Mouse (Mus musculus) testis, adult 2 months (tissue): ENCODE results near the gene Rbm38. TPM values are rescaled to one million over a fixed set of nuclear protein-coding genes. Genes with fewer than 3 reads are reported as not detected.

ENCODE experiments used
- H3K27ac ChIP-seq: fragments of 200-500 bp; 2 replicates; pipeline ENCODE4 v1.5.1; 2012; ENCODE audit warnings: low read depth, low read length; ENCODE audit not compliant: control insufficient read depth, insufficient read depth
- H3K27me3 ChIP-seq: fragments of 200-500 bp; 2 replicates; pipeline ENCODE4 v1.6.1; 2012; ENCODE audit warnings: mild to moderate bottlenecking, low read length, moderate library complexity; ENCODE audit not compliant: control insufficient read depth, insufficient read depth
- H3K36me3 ChIP-seq: fragments of 200-500 bp; 2 replicates; pipeline ENCODE4 v1.6.1; 2012; ENCODE audit warnings: mild to moderate bottlenecking, low read length; ENCODE audit not compliant: control insufficient read depth, insufficient read depth
- H3K4me1 ChIP-seq: fragments of 200-500 bp; 2 replicates; pipeline ENCODE4 v1.6.1; 2012; ENCODE audit warnings: low read length; ENCODE audit not compliant: control insufficient read depth, insufficient read depth
- H3K4me3 ChIP-seq: fragments of 200-500 bp; 2 replicates; pipeline ENCODE4 v1.5.1; 2012; ENCODE audit warnings: low read depth, mild to moderate bottlenecking, low read length, moderate library complexity, mixed read lengths; ENCODE audit not compliant: control insufficient read depth
- CTCF ChIP-seq: fragments of 200-500 bp; IDR thresholded peaks from 2 replicates; pipeline ENCODE4 v1.5.1; 2012; ENCODE audit warnings: low read depth, mild to moderate bottlenecking, inconsistent platforms, low read length, moderate library complexity; ENCODE audit not compliant: control insufficient read depth, insufficient read depth, insufficient replicate concordance
- POLR2A ChIP-seq: fragments of 200-500 bp; IDR thresholded peaks from 2 replicates; pipeline ENCODE4 v1.6.1; 2012; ENCODE audit warnings: low read depth, mild to moderate bottlenecking, inconsistent platforms, low read length, moderate library complexity; ENCODE audit not compliant: control insufficient read depth
- polyA plus RNA-seq: library from polyadenylated mRNA; depleted of rRNA; stranded (reverse); fragments of >200 nt; gene quantifications from 2 replicates; pipeline ENCODE4 v1.2.3, GENCODE M21; 2012

The Rbm38 gene
- polyA plus RNA-seq, 1 experiment, result 33.7 TPM

GRCm38 (mm10) chr2:173053846-173054245, 33.5 kb downstream of the Rbm38 start:
- H3K4me3 ChIP-seq, result no peak overlapping the region
- TF ChIP-seq POLR2A (no peak), CTCF (no peak)
- peaks cover 8% of the 10 kb centered on the region; the same call in 1 of the 2 replicates for H3K4me1 ChIP-seq
- H3K27me3 ChIP-seq, result no peaks in the 10 kb centered on the region
- H3K27ac ChIP-seq, result no peak overlapping the region
- no peaks in the 10 kb centered on the region for H3K36me3 ChIP-seq

GRCm38 (mm10) chr2:173056303-173056881, 36.1 kb downstream of the Rbm38 start:
- no peak overlapping the region for H3K27ac ChIP-seq

GRCm38 (mm10) chr2:173056882-173057315, 36.6 kb downstream of the Rbm38 start:
- TF ChIP-seq POLR2A (no peak), CTCF (no peak)
- Histone ChIP-seq H3K4me1 (no peaks in the 10 kb centered on the region), H3K36me3 (no peaks in the 10 kb centered on the region), H3K27ac (no peak overlapping the region), H3K4me3 (no peak overlapping the region), H3K27me3 (no peaks in the 10 kb centered on the region)

More at GRCm38 (mm10) chr2:173056303-173056881, 36.1 kb downstream of the Rbm38 start:
- Histone ChIP-seq H3K4me3 (no peak overlapping the region), H3K4me1 (no peaks in the 10 kb centered on the region), H3K36me3 (no peaks in the 10 kb centered on the region), H3K27me3 (no peaks in the 10 kb centered on the region)
- TF ChIP-seq POLR2A (no peak), CTCF (no peak)

- TF ChIP-seq CTCF, result no peak
- TF ChIP-seq POLR2A, result no peak
- Histone ChIP-seq H3K4me3 (no peak overlapping the region), H3K27ac (no peak overlapping the region)
Measured at GRCm38 (mm10) chr2:173057623-173058022, 37.3 kb downstream of the Rbm38 start.

GRCm38 (mm10) chr2:173058263-173058662, 38.0 kb downstream of the Rbm38 start:
- H3K4me3 ChIP-seq, result no peak overlapping the region
- H3K36me3 ChIP-seq, result no peaks in the 10 kb centered on the region
- TF ChIP-seq CTCF, result no peak
- TF ChIP-seq POLR2A, result no peak
- no peaks in the 10 kb centered on the region for H3K4me1 ChIP-seq
- H3K27me3 ChIP-seq, result no peaks in the 10 kb centered on the region
- H3K27ac ChIP-seq, result no peak overlapping the region

More at GRCm38 (mm10) chr2:173057623-173058022, 37.3 kb downstream of the Rbm38 start:
- no peaks in the 10 kb centered on the region for H3K36me3 ChIP-seq
- no peaks in the 10 kb centered on the region for H3K27me3 ChIP-seq
- H3K4me1 ChIP-seq, result no peaks in the 10 kb centered on the region

- TF ChIP-seq POLR2A (no peak), CTCF (no peak)
- Histone ChIP-seq H3K27me3 (no peaks in the 10 kb centered on the region), H3K4me1 (no peaks in the 10 kb centered on the region), H3K4me3 (no peak overlapping the region), H3K27ac (no peak overlapping the region), H3K36me3 (no peaks in the 10 kb centered on the region)
Measured at GRCm38 (mm10) chr2:173060450-173060849, 40.2 kb downstream of the Rbm38 start.

- H3K4me3 ChIP-seq, result no peak overlapping the region
- TF ChIP-seq CTCF (no peak), POLR2A (no peak)
- H3K27me3 ChIP-seq, result no peaks in the 10 kb centered on the region
- no peaks in the 10 kb centered on the region for H3K36me3 ChIP-seq
- no peaks in the 10 kb centered on the region for H3K4me1 ChIP-seq
- H3K27ac ChIP-seq, result no peak overlapping the region
Measured at GRCm38 (mm10) chr2:173061443-173062351, 41.4 kb downstream of the Rbm38 start.
